Mouse (Mus musculus): ENCODE measurements around the gene Cdh5. TPM values are rescaled to one million over a fixed set of nuclear protein-coding genes. Genes with fewer than 3 reads are reported as not detected.
A peak's percentile ranks its signal among the peaks of the same experiment; 100 is the strongest.
"Not testable (repeated sequence)": the region's sequence is repeated elsewhere in the genome, so short reads cannot be mapped to it uniquely, and the experiment has no call there.

Gene Cdh5
- total RNA-seq, 1 experiment from 2014 or later, result not detected

- ATAC-seq (replicated peaks; ENCODE audit: insufficient number of reproducible peaks, low FRiP score, low TSS enrichment, poor library complexity, severe bottlenecking), result not testable (repeated sequence)
These were observed 13.5 kb upstream of the Cdh5 start for GRCm38 (mm10) chr8:104087878-104088277.

- no peak for ATAC-seq (replicated peaks; ENCODE audit: insufficient number of reproducible peaks, low FRiP score, low TSS enrichment, poor library complexity, severe bottlenecking)
These were observed 12.5 kb upstream of the Cdh5 start for GRCm38 (mm10) chr8:104088881-104089280.

- not testable (repeated sequence) for ATAC-seq (replicated peaks; ENCODE audit: insufficient number of reproducible peaks, low FRiP score, low TSS enrichment, poor library complexity, severe bottlenecking)
These were observed 10.2 kb upstream of the Cdh5 start for GRCm38 (mm10) chr8:104090993-104091900.

- ATAC-seq (replicated peaks; ENCODE audit: insufficient number of reproducible peaks, low FRiP score, low TSS enrichment, poor library complexity, severe bottlenecking), result no peak
These were observed 8.1 kb upstream of the Cdh5 start for GRCm38 (mm10) chr8:104093336-104093735.

- ATAC-seq (replicated peaks; ENCODE audit: insufficient number of reproducible peaks, low FRiP score, low TSS enrichment, poor library complexity, severe bottlenecking), result no peak
These were observed 5.8 kb upstream of the Cdh5 start for GRCm38 (mm10) chr8:104095595-104095994.

GRCm38 (mm10) chr8:104096644-104097043 lies 4.8 kb upstream of the Cdh5 start:
- ATAC-seq (replicated peaks; ENCODE audit: insufficient number of reproducible peaks, low FRiP score, low TSS enrichment, poor library complexity, severe bottlenecking), result no peak

GRCm38 (mm10) chr8:104098671-104099346 lies 2.6 kb upstream of the Cdh5 start:
- ATAC-seq (replicated peaks; ENCODE audit: insufficient number of reproducible peaks, low FRiP score, low TSS enrichment, poor library complexity, severe bottlenecking), result no peak

- 0 out of 2 replicates have a peak, but pooled peaks have one; percentile 30 for ATAC-seq (replicated peaks; ENCODE audit: insufficient number of reproducible peaks, low FRiP score, low TSS enrichment, poor library complexity, severe bottlenecking)
These were observed 1.9 kb upstream of the Cdh5 start for GRCm38 (mm10) chr8:104099347-104100099.

- ATAC-seq (replicated peaks; ENCODE audit: insufficient number of reproducible peaks, low FRiP score, low TSS enrichment, poor library complexity, severe bottlenecking), result not testable (repeated sequence)
These were observed 701 bp upstream of the Cdh5 start for GRCm38 (mm10) chr8:104100724-104101123.

GRCm38 (mm10) chr8:104103462-104103861 lies 2.0 kb downstream of the Cdh5 start:
- ATAC-seq (replicated peaks; ENCODE audit: insufficient number of reproducible peaks, low FRiP score, low TSS enrichment, poor library complexity, severe bottlenecking), result no peak

- no peak for ATAC-seq (replicated peaks; ENCODE audit: insufficient number of reproducible peaks, low FRiP score, low TSS enrichment, poor library complexity, severe bottlenecking)
These were observed 4.3 kb downstream of the Cdh5 start for GRCm38 (mm10) chr8:104105768-104106167.

GRCm38 (mm10) chr8:104106276-104106946 lies 5.0 kb downstream of the Cdh5 start:
- ATAC-seq (replicated peaks; ENCODE audit: insufficient number of reproducible peaks, low FRiP score, low TSS enrichment, poor library complexity, severe bottlenecking), result no peak

- ATAC-seq (replicated peaks; ENCODE audit: insufficient number of reproducible peaks, low FRiP score, low TSS enrichment, poor library complexity, severe bottlenecking), result no peak
These were observed 5.7 kb downstream of the Cdh5 start for GRCm38 (mm10) chr8:104107111-104107510.

- no peak for ATAC-seq (replicated peaks; ENCODE audit: insufficient number of reproducible peaks, low FRiP score, low TSS enrichment, poor library complexity, severe bottlenecking)
These were observed 6.6 kb downstream of the Cdh5 start for GRCm38 (mm10) chr8:104108048-104108447.

GRCm38 (mm10) chr8:104110498-104111134 lies 9.2 kb downstream of the Cdh5 start:
- peak; percentile 52 for ATAC-seq (replicated peaks; ENCODE audit: insufficient number of reproducible peaks, low FRiP score, low TSS enrichment, poor library complexity, severe bottlenecking)

- no peak for ATAC-seq (replicated peaks; ENCODE audit: insufficient number of reproducible peaks, low FRiP score, low TSS enrichment, poor library complexity, severe bottlenecking)
These were observed 20.4 kb downstream of the Cdh5 start for GRCm38 (mm10) chr8:104121640-104122416.

GRCm38 (mm10) chr8:104123080-104123657 lies 21.7 kb downstream of the Cdh5 start:
- ATAC-seq (replicated peaks; ENCODE audit: insufficient number of reproducible peaks, low FRiP score, low TSS enrichment, poor library complexity, severe bottlenecking), result no peak; the same call in 1 of the 2 replicates

Measured in monocyte, adult 5-6 weeks (primary cell).